Mouse (Mus musculus): ENCODE data around the gene Iqch. TPM values are rescaled to one million over a fixed set of nuclear protein-coding genes. Genes with fewer than 3 reads are reported as not detected.

Iqch gene
- total and polyA plus RNA-seq, 2 experiments from 2014 or later: 0.20 TPM; not detected in 1

DNA sequence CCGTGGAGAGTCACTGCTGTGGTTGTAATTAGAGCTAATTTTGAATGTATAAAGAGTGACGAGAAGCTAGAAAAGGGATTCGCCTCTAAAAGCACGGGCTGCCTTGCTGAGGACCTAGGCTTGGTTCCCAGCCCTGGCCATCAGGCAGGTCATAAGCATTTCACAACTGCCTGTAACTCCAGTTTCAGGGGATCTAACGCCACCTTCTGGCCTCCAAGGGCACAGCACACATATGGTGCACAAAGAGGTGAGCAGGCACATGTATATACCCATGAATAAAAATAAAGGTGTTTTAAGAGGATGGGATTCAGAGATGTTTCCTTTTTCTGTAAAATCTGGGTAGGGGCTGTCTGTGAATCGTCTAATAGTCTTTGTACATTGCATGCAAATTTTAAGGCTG, 7.9 kb upstream of the Iqch start:
- Histone ChIP-seq H3K36me3 (ENCODE audit: insufficient read depth, low read length) (no peaks in the 10 kb centered on the region), H3K27ac (ENCODE audit: low read depth, low read length) (no peak overlapping the region), H3K27me3 (ENCODE audit: insufficient read depth, low read length) (no peaks in the 10 kb centered on the region), H3K4me2 (ENCODE audit: low read depth, low read length, poor library complexity, severe bottlenecking) (no peak overlapping the region), H3K4me1 (ENCODE audit: insufficient read depth, low read length) (0 out of 2 replicates have a peak, but pooled peaks cover 3% of the 10 kb centered on the region), H3K9me3 (ENCODE audit: low read length) (no peaks in the 10 kb centered on the region), H3K9ac (replicated peaks; ENCODE audit: low read length, poor library complexity, severe bottlenecking) (no peak overlapping the region), H3K4me3 (ENCODE audit: low read depth, low read length) (no peak overlapping the region)
- DNase-seq (ENCODE audit: low spot score) (no peak), ATAC-seq (ENCODE audit: low FRiP score) (no peak)
- WGBS: 89% methylated on average over 6 of the region's 6 CpGs
- peak; percentile 35; the same call in 1 of the 2 replicates for TF ChIP-seq CTCF (IDR thresholded peaks at IDR 0.05)

DNA sequence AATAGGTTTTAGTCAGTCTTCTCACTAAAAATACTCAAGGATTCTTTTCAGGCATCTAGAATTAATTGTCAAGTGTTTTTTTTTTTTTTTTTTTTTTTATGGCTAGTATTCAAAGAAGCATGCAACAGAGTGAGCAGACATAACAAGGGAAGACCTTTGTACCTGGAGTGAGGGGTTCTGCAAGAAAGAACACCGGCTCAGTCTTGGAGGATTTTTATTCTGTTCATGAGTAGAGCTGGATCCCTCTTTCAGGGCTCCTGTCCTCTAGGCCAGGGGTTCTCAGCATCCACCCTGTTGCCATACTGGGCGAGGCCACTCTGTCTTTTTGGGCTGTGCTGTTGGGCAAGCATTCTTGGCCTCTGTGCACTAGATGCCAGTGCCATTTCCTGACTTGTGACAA, 7.5 kb upstream of the Iqch start:
- H3K36me3 ChIP-seq (ENCODE audit: insufficient read depth, low read length): no peaks in the 10 kb centered on the region
- H3K4me2 ChIP-seq (ENCODE audit: low read depth, low read length, poor library complexity, severe bottlenecking): no peak overlapping the region
- H3K4me3 ChIP-seq (ENCODE audit: low read depth, low read length): no peak overlapping the region
- H3K27me3 ChIP-seq (ENCODE audit: insufficient read depth, low read length): no peaks in the 10 kb centered on the region
- 100% methylated on average over 2 of the region's 2 CpGs for WGBS
- no peak overlapping the region for H3K9ac ChIP-seq (replicated peaks; ENCODE audit: low read length, poor library complexity, severe bottlenecking)
- ATAC-seq (ENCODE audit: low FRiP score) (no peak), DNase-seq (ENCODE audit: low spot score) (no peak)
- H3K4me1 ChIP-seq (ENCODE audit: insufficient read depth, low read length): 0 out of 2 replicates have a peak, but pooled peaks cover 3% of the 10 kb centered on the region
- no peak overlapping the region for H3K27ac ChIP-seq (ENCODE audit: low read depth, low read length)
- no peaks in the 10 kb centered on the region for H3K9me3 ChIP-seq (ENCODE audit: low read length)
- TF ChIP-seq CTCF (IDR thresholded peaks at IDR 0.05): no peak

DNA sequence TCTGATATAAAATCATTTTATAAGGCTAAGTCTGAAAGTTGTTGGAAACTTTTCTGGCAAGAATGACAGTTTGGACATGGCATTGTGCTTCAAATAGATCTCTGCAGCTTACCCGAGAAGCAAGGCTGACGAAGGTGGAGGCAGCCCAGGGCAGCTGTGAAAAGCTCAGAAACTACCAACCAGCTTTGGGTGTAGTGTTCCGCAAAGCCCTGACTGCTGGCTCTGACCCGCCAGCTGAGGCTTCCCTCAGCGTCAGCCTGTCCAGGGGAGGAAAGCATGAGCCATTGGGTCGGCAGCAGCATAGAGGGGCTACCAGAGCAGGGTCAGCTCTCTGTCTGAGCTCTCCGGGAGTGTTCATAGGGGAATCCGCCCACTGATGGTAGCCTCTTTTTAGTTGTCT, 7.0 kb upstream of the Iqch start:
- Histone ChIP-seq H3K27ac (ENCODE audit: low read depth, low read length) (no peak overlapping the region), H3K36me3 (ENCODE audit: insufficient read depth, low read length) (no peaks in the 10 kb centered on the region), H3K4me1 (ENCODE audit: insufficient read depth, low read length) (peaks cover 4% of the 10 kb centered on the region; the same call in 1 of the 2 replicates), H3K9me3 (ENCODE audit: low read length) (no peaks in the 10 kb centered on the region), H3K27me3 (ENCODE audit: insufficient read depth, low read length) (no peaks in the 10 kb centered on the region), H3K4me3 (ENCODE audit: low read depth, low read length) (no peak overlapping the region), H3K4me2 (ENCODE audit: low read depth, low read length, poor library complexity, severe bottlenecking) (no peak overlapping the region), H3K9ac (replicated peaks; ENCODE audit: low read length, poor library complexity, severe bottlenecking) (no peak overlapping the region)
- DNase-seq (ENCODE audit: low spot score) (no peak), ATAC-seq (ENCODE audit: low FRiP score) (no peak)
- TF ChIP-seq CTCF (IDR thresholded peaks at IDR 0.05): no peak
- WGBS: 71% methylated on average over 8 of the region's 8 CpGs

DNA sequence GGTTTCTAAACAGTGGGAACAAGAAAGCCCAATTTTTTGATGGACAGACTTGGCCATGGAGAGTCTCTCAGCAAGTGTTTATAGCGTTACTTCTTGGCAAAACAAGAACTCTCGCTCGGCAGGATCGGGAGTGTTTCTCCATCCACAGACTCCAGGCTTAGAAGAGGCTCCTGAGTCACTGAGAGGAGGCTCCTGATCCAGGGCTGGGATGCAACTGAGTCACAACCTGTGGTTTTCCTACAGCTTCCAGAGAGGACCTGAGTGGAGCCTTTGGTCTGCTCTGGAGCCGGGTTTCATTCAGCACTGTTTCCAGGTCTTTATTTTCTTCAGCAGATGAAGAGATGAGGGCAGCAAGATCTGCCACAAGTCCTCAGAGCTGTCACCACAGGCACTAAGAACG, 5.7 kb upstream of the Iqch start:
- Histone ChIP-seq H3K27ac (ENCODE audit: low read depth, low read length) (no peak overlapping the region), H3K36me3 (ENCODE audit: insufficient read depth, low read length) (no peaks in the 10 kb centered on the region), H3K9me3 (ENCODE audit: low read length) (no peaks in the 10 kb centered on the region), H3K9ac (replicated peaks; ENCODE audit: low read length, poor library complexity, severe bottlenecking) (no peak overlapping the region), H3K4me2 (ENCODE audit: low read depth, low read length, poor library complexity, severe bottlenecking) (no peak overlapping the region), H3K27me3 (ENCODE audit: insufficient read depth, low read length) (no peaks in the 10 kb centered on the region), H3K4me3 (ENCODE audit: low read depth, low read length) (no peak overlapping the region), H3K4me1 (ENCODE audit: insufficient read depth, low read length) (peaks cover 16% of the 10 kb centered on the region)
- ATAC-seq (ENCODE audit: low FRiP score) (no peak), DNase-seq (ENCODE audit: low spot score) (no peak)
- TF ChIP-seq CTCF (IDR thresholded peaks at IDR 0.05): no peak
- 62% methylated on average over 6 of the region's 6 CpGs for WGBS

DNA sequence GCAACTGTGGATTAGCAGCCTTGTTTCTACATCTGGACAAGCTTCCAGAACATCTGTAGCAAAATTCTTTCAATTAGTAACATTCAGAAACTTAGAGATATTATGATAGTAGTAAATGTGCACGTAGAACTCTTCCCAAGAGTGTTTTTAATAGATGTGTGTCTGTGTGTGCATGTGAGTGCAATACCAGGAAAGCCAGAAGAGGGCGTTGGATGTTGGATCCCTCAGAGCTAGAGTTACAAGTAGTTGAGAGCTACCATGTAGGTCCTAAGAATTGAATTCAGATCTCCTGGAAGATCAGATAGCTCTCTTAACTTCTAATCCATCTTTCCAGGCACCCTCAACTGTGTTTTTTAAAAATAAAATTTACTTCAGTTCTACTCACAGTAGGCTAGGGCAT, 4.3 kb upstream of the Iqch start:
- Histone ChIP-seq H3K9ac (replicated peaks; ENCODE audit: low read length, poor library complexity, severe bottlenecking) (no peak overlapping the region), H3K27ac (ENCODE audit: low read depth, low read length) (no peak overlapping the region), H3K9me3 (ENCODE audit: low read length) (no peaks in the 10 kb centered on the region), H3K36me3 (ENCODE audit: insufficient read depth, low read length) (no peaks in the 10 kb centered on the region), H3K4me3 (ENCODE audit: low read depth, low read length) (no peak overlapping the region), H3K4me2 (ENCODE audit: low read depth, low read length, poor library complexity, severe bottlenecking) (no peak overlapping the region), H3K4me1 (ENCODE audit: insufficient read depth, low read length) (peaks cover 13% of the 10 kb centered on the region), H3K27me3 (ENCODE audit: insufficient read depth, low read length) (no peaks in the 10 kb centered on the region)
- peak; percentile 49 for TF ChIP-seq CTCF (IDR thresholded peaks at IDR 0.05)
- ATAC-seq (ENCODE audit: low FRiP score): no peak
- DNase-seq (ENCODE audit: low spot score): no peak
- 82% methylated on average over 2 of the region's 2 CpGs for WGBS

DNA sequence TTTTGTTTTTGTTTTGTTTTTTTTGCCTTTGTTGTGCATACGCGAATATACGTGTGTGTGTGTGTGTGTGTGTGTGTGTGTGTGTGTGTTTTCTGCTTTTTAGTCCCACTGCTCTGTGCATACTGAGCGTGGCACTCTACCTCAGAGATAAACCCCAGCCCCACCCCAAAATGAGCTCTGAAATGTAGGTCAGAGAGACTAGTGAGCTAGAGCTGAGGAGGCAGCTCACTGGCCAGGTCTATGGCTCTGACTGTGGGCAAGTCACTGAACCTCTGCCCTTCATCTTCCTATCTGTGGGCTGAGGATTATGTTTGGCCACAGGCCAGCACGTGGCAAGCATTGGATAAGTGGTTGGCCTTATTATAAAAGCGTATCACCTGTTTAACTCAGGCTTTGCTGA, 1.6 kb upstream of the Iqch start:
- no peak overlapping the region for H3K27ac ChIP-seq (ENCODE audit: low read depth, low read length)
- ATAC-seq (ENCODE audit: low FRiP score) (no peak), DNase-seq (ENCODE audit: low spot score) (no peak)
- peak overlapping the region; percentile 86; the same call in 1 of the 2 replicates for H3K4me3 ChIP-seq (ENCODE audit: low read depth, low read length)
- H3K36me3 ChIP-seq (ENCODE audit: insufficient read depth, low read length): no peaks in the 10 kb centered on the region
- WGBS: 62% methylated on average over 6 of the region's 6 CpGs
- H3K9ac ChIP-seq (replicated peaks; ENCODE audit: low read length, poor library complexity, severe bottlenecking): no peak overlapping the region; the same call in 1 of the 2 replicates
- no peak for TF ChIP-seq CTCF (IDR thresholded peaks at IDR 0.05)
- peaks cover 13% of the 10 kb centered on the region for H3K4me1 ChIP-seq (ENCODE audit: insufficient read depth, low read length)
- no peaks in the 10 kb centered on the region for H3K9me3 ChIP-seq (ENCODE audit: low read length)
- H3K4me2 ChIP-seq (ENCODE audit: low read depth, low read length, poor library complexity, severe bottlenecking): peak overlapping the region; percentile 69
- no peaks in the 10 kb centered on the region for H3K27me3 ChIP-seq (ENCODE audit: insufficient read depth, low read length)
